Mouse (Mus musculus) retina, postnatal 1 day (tissue): ENCODE data around the gene Ccl4.

ENCODE experiments used
- DNase-seq: peaks from one replicate; pipeline ENCODE4 v3.0.0-alpha.2; 2012

Ccl4 gene

GRCm38 (mm10) chr11:83662204-83662603, at the start of gene Ccl4:
TSS of gene Ccl4 (plus strand) at chr11:83662584.
- DNase-seq = no peak

GRCm38 (mm10) chr11:83616586-83616985, 45.8 kb upstream of the Ccl4 start:
- no peak for DNase-seq

- DNase-seq = no peak
Observed at GRCm38 (mm10) chr11:83618238-83618637, 44.1 kb upstream of the Ccl4 start.

GRCm38 (mm10) chr11:83619037-83619436, 43.3 kb upstream of the Ccl4 start:
- DNase-seq = no peak

GRCm38 (mm10) chr11:83623586-83623985, 38.8 kb upstream of the Ccl4 start:
- no peak for DNase-seq

GRCm38 (mm10) chr11:83628808-83629207, 33.6 kb upstream of the Ccl4 start:
- no peak for DNase-seq

GRCm38 (mm10) chr11:83630630-83631029, 31.8 kb upstream of the Ccl4 start:
- no peak for DNase-seq

- no peak for DNase-seq
Observed at GRCm38 (mm10) chr11:83631065-83631464, 31.3 kb upstream of the Ccl4 start.

GRCm38 (mm10) chr11:83632744-83633143, 29.6 kb upstream of the Ccl4 start:
- no peak for DNase-seq

- DNase-seq = peak; percentile 31
Observed at GRCm38 (mm10) chr11:83634425-83634824, 28.0 kb upstream of the Ccl4 start.

- DNase-seq = no peak
Observed at GRCm38 (mm10) chr11:83634898-83635297, 27.5 kb upstream of the Ccl4 start.

GRCm38 (mm10) chr11:83636742-83637235, 25.6 kb upstream of the Ccl4 start:
- no peak for DNase-seq

GRCm38 (mm10) chr11:83638934-83639333, 23.4 kb upstream of the Ccl4 start:
- DNase-seq = no peak

- no peak for DNase-seq
Observed at GRCm38 (mm10) chr11:83639533-83639932, 22.9 kb upstream of the Ccl4 start.

GRCm38 (mm10) chr11:83640141-83640540, 22.2 kb upstream of the Ccl4 start:
- no peak for DNase-seq

- no peak for DNase-seq
Observed at GRCm38 (mm10) chr11:83641216-83641615, 21.2 kb upstream of the Ccl4 start.

- no peak for DNase-seq
Observed at GRCm38 (mm10) chr11:83645521-83645920, 16.9 kb upstream of the Ccl4 start, which contains the start of gene Rpl9-ps1. TSS of gene Rpl9-ps1 (minus strand) at chr11:83645621.

- no peak for DNase-seq
Observed at GRCm38 (mm10) chr11:83646356-83647149, 15.8 kb upstream of the Ccl4 start.

GRCm38 (mm10) chr11:83649305-83649841, 13.0 kb upstream of the Ccl4 start, which contains the start of gene Ccl3:
TSS of gene Ccl3 (minus strand) at chr11:83649355.
- no peak for DNase-seq

GRCm38 (mm10) chr11:83654606-83655005, 7.8 kb upstream of the Ccl4 start:
- no peak for DNase-seq

- DNase-seq = no peak
Observed at GRCm38 (mm10) chr11:83657508-83657907, 4.9 kb upstream of the Ccl4 start.

GRCm38 (mm10) chr11:83658797-83659196, 3.6 kb upstream of the Ccl4 start:
- DNase-seq = no peak

GRCm38 (mm10) chr11:83663532-83663931, 1.1 kb downstream of the Ccl4 start:
- no peak for DNase-seq

- DNase-seq = no peak
Observed at GRCm38 (mm10) chr11:83671743-83672142, 9.4 kb downstream of the Ccl4 start.
